Mouse (Mus musculus) CD4-positive helper T cell, adult 2 months (primary cell): ENCODE measurements around the gene Dcun1d4.

Experiments used
- DNase-seq: peaks from one replicate; pipeline ENCODE4 v3.0.0-alpha.2; 2012; ENCODE audit warnings: low read depth, missing footprints, low spot score

Gene Dcun1d4

GRCm38 (mm10) chr5:73587119-73587518 is 106.3 kb downstream of the Dcun1d4 start:
- DNase-seq = no peak

- DNase-seq = no peak
Observed at GRCm38 (mm10) chr5:73598943-73599695, 118.3 kb downstream of the Dcun1d4 start.

- DNase-seq = no peak
Observed at GRCm38 (mm10) chr5:73599991-73600390, 119.2 kb downstream of the Dcun1d4 start.

GRCm38 (mm10) chr5:73601361-73601763 is 120.6 kb downstream of the Dcun1d4 start:
- DNase-seq = no peak

GRCm38 (mm10) chr5:73602865-73603264 is 122.1 kb downstream of the Dcun1d4 start:
- DNase-seq = no peak

- DNase-seq = no peak
Observed at GRCm38 (mm10) chr5:73604542-73604941, 123.7 kb downstream of the Dcun1d4 start.

- no peak for DNase-seq
Observed at GRCm38 (mm10) chr5:73604964-73605363, 124.2 kb downstream of the Dcun1d4 start.
